Mouse (Mus musculus): ENCODE results near the gene Vangl1.

DNA sequence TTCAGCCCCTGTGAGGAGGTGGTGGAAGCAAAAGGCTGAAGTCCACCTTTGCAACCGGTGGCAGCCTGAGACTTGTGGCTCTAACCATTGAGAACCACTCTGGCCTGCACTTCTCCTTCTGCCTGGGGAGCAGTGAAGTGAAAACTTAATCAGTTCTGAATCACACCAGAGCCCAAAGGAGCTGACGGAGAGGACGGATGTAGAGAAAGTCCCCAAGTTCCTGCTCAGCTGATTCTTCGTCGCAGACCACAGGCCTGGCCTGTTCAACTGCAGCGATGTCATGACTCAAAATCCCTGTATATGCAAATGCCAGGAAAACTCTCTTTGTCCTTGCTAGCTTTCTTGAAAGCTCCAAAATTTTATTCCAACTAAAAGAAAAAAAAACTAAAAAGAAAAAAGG lies 80.8 kb downstream of the Vangl1 start:
- no peak for TF ChIP-seq POLR2A (IDR thresholded peaks at IDR 0.05; ENCODE audit: extremely low read depth, insufficient read depth, low read length)
- no peak for TF ChIP-seq CTCF (IDR thresholded peaks at IDR 0.05; ENCODE audit: extremely low read depth, insufficient read depth, low read length)
